Mouse (Mus musculus) G1E (cell line): ENCODE data around the gene Stxbp6.

Experiments used
- CTCF ChIP-seq: IDR thresholded peaks from 2 replicates; pipeline ENCODE4 v1.5.1; 2012; ENCODE audit warnings: low read depth, low read length, inconsistent platforms, mixed read lengths
- GATA1 ChIP-seq: IDR thresholded peaks from 2 replicates; pipeline ENCODE4 v1.6.1; 2012; ENCODE audit warnings: borderline replicate concordance, low read length, inconsistent platforms, mixed read lengths
- GATA2 ChIP-seq: IDR thresholded peaks from 2 replicates; pipeline ENCODE4 v1.6.1; 2012; ENCODE audit warnings: low read depth, low read length, inconsistent platforms, borderline replicate concordance
- POLR2AphosphoS5 ChIP-seq: IDR thresholded peaks from 2 replicates; pipeline ENCODE4 v1.6.1; 2012; ENCODE audit warnings: low read depth, low read length, inconsistent platforms; ENCODE audit not compliant: insufficient replicate concordance
- TAL1 ChIP-seq: conservative IDR thresholded peaks from 2 replicates; pipeline ENCODE4 v1.6.1; 2012; ENCODE audit warnings: low read depth, low read length, inconsistent platforms, mixed read lengths

DNA sequence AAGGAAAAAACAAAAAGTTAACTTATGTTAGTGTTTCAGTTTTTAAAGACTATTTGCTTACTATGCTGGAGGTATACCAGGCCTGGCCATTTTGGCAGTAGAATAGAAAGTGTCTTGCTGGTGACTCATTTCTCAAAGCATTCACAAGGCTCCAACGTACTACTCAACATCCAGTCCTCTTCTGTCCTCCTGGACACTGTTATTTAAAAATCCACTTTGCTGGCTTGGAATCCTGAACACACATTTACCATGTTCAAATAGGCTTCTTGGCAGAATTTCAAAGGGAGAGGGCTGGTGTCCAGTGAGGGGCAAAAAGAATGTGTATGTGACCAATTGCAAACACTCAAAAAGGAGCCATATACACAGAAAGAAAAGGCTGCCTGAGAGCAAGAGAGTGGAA lies 86.7 kb downstream of the Stxbp6 start:
- no peak for TF ChIP-seq CTCF
- TF ChIP-seq GATA1 = no peak
- no peak for TF ChIP-seq GATA2
- no peak for TF ChIP-seq POLR2AphosphoS5
- TF ChIP-seq TAL1 = no peak
